19 mouse cellular contexts compared by ENCODE assay signal in the genomic region with DNA sequence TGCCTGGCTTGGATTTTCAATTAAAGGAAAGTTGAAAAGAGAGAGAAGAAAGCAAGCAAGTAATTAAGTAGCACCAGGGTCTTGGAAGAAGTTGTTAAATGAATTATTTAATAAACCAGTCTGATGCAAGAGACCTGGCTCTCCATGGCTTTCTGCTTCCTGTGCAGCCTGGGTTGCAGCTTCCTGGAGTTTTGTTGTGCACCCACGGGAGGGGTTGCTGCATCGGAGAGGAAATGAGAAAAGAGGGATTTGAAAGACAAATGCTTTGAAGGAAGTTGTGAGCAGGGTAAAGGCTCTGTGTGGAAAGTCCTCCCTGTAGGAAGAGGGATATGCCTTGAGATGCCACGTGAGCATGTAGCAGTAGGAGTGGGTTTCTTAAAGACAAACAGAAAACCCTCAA.
DNase-seq lines count a peak whose midpoint lies in the region; ATAC-seq lines count a peak whose summit lies in the region.
"Had no signal": no experiment of that assay in that cellular context is flagged by ENCODE, and none has a peak within 500 bp of the region (broad histone marks: within the 10 kb centered on the region; RNA-seq: fewer than 3 reads in every experiment).

No protein-coding gene starts in this region.

- H3K4me2 ChIP-seq in midbrain, embryonic 15.5 days: no peak overlapping the region
- H3K4me2 ChIP-seq in midbrain, embryonic 13.5 days (replicated peaks): no peak overlapping the region
- H3K4me2 ChIP-seq: embryonic facial prominence, embryonic 12.5 days; forebrain, embryonic 13.5 days; forebrain, embryonic 15.5 days had no signal

- H3K36me3 ChIP-seq in midbrain, embryonic 15.5 days (replicated peaks): no peaks in the 10 kb centered on the region
- H3K36me3 ChIP-seq in midbrain, embryonic 13.5 days: no peaks in the 10 kb centered on the region
- H3K36me3 ChIP-seq: embryonic facial prominence, embryonic 10.5 days; embryonic facial prominence, embryonic 12.5 days; forebrain, embryonic 15.5 days had no signal

- no peaks in the 10 kb centered on the region for H3K4me1 ChIP-seq in midbrain, embryonic 15.5 days
- H3K4me1 ChIP-seq in midbrain, embryonic 13.5 days (replicated peaks): no peaks in the 10 kb centered on the region
- H3K4me1 ChIP-seq: embryonic facial prominence, embryonic 10.5 days; embryonic facial prominence, embryonic 12.5 days; forebrain, embryonic 13.5 days; forebrain, embryonic 15.5 days had no signal

- ATAC-seq in midbrain, embryonic 15.5 days (replicated peaks): 0 out of 2 replicates have a peak, but pooled peaks have one; percentile 20
- no peak for ATAC-seq in midbrain, embryonic 13.5 days
- ATAC-seq in common myeloid progenitor, adult 5-6 weeks (replicated peaks; ENCODE audit: low read depth, poor library complexity, severe bottlenecking): peak; percentile 52
- ATAC-seq in granulocyte monocyte progenitor cell, adult 5-6 weeks (replicated peaks; ENCODE audit: poor library complexity, severe bottlenecking): peak; percentile 70
- ATAC-seq: forebrain, embryonic 13.5 days; forebrain, embryonic 15.5 days had no signal

- H3K27ac ChIP-seq in midbrain, embryonic 15.5 days: no peak overlapping the region
- no peak overlapping the region for H3K27ac ChIP-seq in midbrain, embryonic 13.5 days
- H3K27ac ChIP-seq: embryonic facial prominence, embryonic 10.5 days; embryonic facial prominence, embryonic 12.5 days; forebrain, embryonic 13.5 days; forebrain, embryonic 15.5 days had no signal

- 58% methylated on average over 3 of the region's 3 CpGs for WGBS in midbrain, embryonic 15.5 days
- 72% methylated on average over 3 of the region's 3 CpGs for WGBS in midbrain, embryonic 13.5 days

- no peaks in the 10 kb centered on the region for H3K27me3 ChIP-seq in midbrain, embryonic 15.5 days (replicated peaks)
- no peaks in the 10 kb centered on the region for H3K27me3 ChIP-seq in midbrain, embryonic 13.5 days
- H3K27me3 ChIP-seq: embryonic facial prominence, embryonic 12.5 days; forebrain, embryonic 13.5 days; forebrain, embryonic 15.5 days had no signal

- H3K9me3 ChIP-seq in midbrain, embryonic 15.5 days: no peaks in the 10 kb centered on the region
- no peaks in the 10 kb centered on the region for H3K9me3 ChIP-seq in midbrain, embryonic 13.5 days
- H3K9me3 ChIP-seq: embryonic facial prominence, embryonic 10.5 days; embryonic facial prominence, embryonic 12.5 days; forebrain, embryonic 13.5 days; forebrain, embryonic 15.5 days had no signal

- no peak for DNase-seq in ovary, adult 18-20 months (ENCODE audit: low spot score)
- no peak for DNase-seq in natural killer cell, adult 2 months (ENCODE audit: low spot score in 2 of 2)
- DNase-seq: adrenal gland, adult 2 months; adrenal gland, postnatal 10 days; adrenal gland, postnatal 25 days; cerebellum, adult 11 months; cerebellum, adult 18-20 months; cerebellum, adult 8-10 months; cerebellum, adult 9-11 months; cerebellum, postnatal 14 days; cerebellum, postnatal 36 days had no signal

- no peak overlapping the region for H3K4me3 ChIP-seq in midbrain, embryonic 15.5 days
- no peak overlapping the region for H3K4me3 ChIP-seq in midbrain, embryonic 13.5 days (replicated peaks)
- H3K4me3 ChIP-seq: embryonic facial prominence, embryonic 10.5 days; embryonic facial prominence, embryonic 12.5 days; forebrain, embryonic 13.5 days; forebrain, embryonic 15.5 days had no signal

- H3K9ac ChIP-seq in midbrain, embryonic 15.5 days: no peak overlapping the region
- H3K9ac ChIP-seq in midbrain, embryonic 13.5 days (replicated peaks): no peak overlapping the region
- H3K9ac ChIP-seq: embryonic facial prominence, embryonic 12.5 days; forebrain, embryonic 13.5 days; forebrain, embryonic 15.5 days had no signal
